Mouse (Mus musculus) liver, postnatal 0 days (tissue): ENCODE measurements around the gene Dock11. TPM values are rescaled to one million over a fixed set of nuclear protein-coding genes. Genes with fewer than 3 reads are reported as not detected.

Source experiments
- ATAC-seq: fragments of 200-750 bp; cut with Nextera tagmentation; 2 replicates; pipeline ENCODE4 v1.8.0; 2017; ENCODE audit warnings: mild to moderate bottlenecking, moderate library complexity
- DNase-seq: peaks from one replicate; pipeline ENCODE4 v3.0.0-alpha.2; 2016
- H3K27ac ChIP-seq: fragments of 300-500 bp; sonication (generic); 2 replicates; pipeline ENCODE4 v1.5.1; 2014; ENCODE audit warnings: antibody characterized with exemption, moderate library complexity, mild to moderate bottlenecking, low read depth
- H3K27me3 ChIP-seq: fragments of 300-500 bp; sonication (generic); 2 replicates; pipeline ENCODE4 v1.6.1; 2014; ENCODE audit warnings: low read length, control low read depth, mixed read lengths; ENCODE audit not compliant: insufficient read depth
- H3K36me3 ChIP-seq: fragments of 300-500 bp; sonication (generic); replicated peaks from 2 replicates; pipeline ENCODE4 v1.6.1; 2014; ENCODE audit warnings: mild to moderate bottlenecking, control low read depth, low read length, moderate library complexity, mixed read lengths; ENCODE audit not compliant: insufficient read depth
- H3K4me1 ChIP-seq: fragments of 300-500 bp; sonication (generic); 2 replicates; pipeline ENCODE4 v1.6.1; 2014; ENCODE audit warnings: antibody characterized with exemption, mild to moderate bottlenecking, control low read depth; ENCODE audit not compliant: insufficient read depth
- H3K4me2 ChIP-seq: fragments of 300-500 bp; sonication (generic); 2 replicates; pipeline ENCODE4 v1.6.1; 2014; ENCODE audit warnings: low read depth, mild to moderate bottlenecking, low read length, moderate library complexity, mixed read lengths
- H3K4me3 ChIP-seq: fragments of 300-500 bp; sonication (generic); 2 replicates; pipeline ENCODE4 v1.5.1; 2014; ENCODE audit warnings: low read depth, low read length
- H3K9ac ChIP-seq: fragments of 300-500 bp; sonication (generic); replicated peaks from 2 replicates; pipeline ENCODE4 v1.6.1; 2014; ENCODE audit warnings: mild to moderate bottlenecking, moderate library complexity
- H3K9me3 ChIP-seq: fragments of 300-500 bp; sonication (generic); 2 replicates; pipeline ENCODE4 v1.6.1; 2016; ENCODE audit warnings: mild to moderate bottlenecking, control low read depth, low read length, mixed read lengths
- CTCF ChIP-seq: sonication (generic); IDR thresholded peaks from 2 replicates; pipeline ENCODE4 v1.5.1; 2016; ENCODE audit warnings: antibody characterized with exemption, low read depth
- EP300 ChIP-seq: IDR thresholded peaks from 2 replicates; pipeline ENCODE4 v1.6.1; 2016; ENCODE audit warnings: antibody characterized with exemption, low read depth, mild to moderate bottlenecking
- WGBS: fragments of 180-500 bp; shearing (Covaris S2); extraction: QIAGEN DNeasy Blood & Tissue Kit; methylation state at CpG from one replicate; pipeline ENCODE4 v1.1.7; 2014; ENCODE audit not compliant: insufficient replicate concordance; 5-methylcytosine and 5-hydroxymethylcytosine counted together
- polyA plus RNA-seq: library from polyadenylated mRNA; unstranded; fragments of >200 nt; fragmentation: Nextera tagmentation; extraction: Ambion mirVana; gene quantifications from 2 replicates; pipeline ENCODE4 v1.2.1, GENCODE M21; 2015

Gene Dock11
- polyA plus RNA-seq, 1 experiment from 2014 or later, result 1.7 TPM

- Histone ChIP-seq H3K4me3 (no peak overlapping the region), H3K9ac (no peak overlapping the region), H3K27me3 (no peaks in the 10 kb centered on the region), H3K27ac (no peak overlapping the region), H3K4me1 (no peaks in the 10 kb centered on the region), H3K36me3 (no peaks in the 10 kb centered on the region), H3K9me3 (no peaks in the 10 kb centered on the region), H3K4me2 (no peak overlapping the region)
- TF ChIP-seq CTCF (no peak), EP300 (no peak)
- DNase-seq (no peak), ATAC-seq (no peak)
- WGBS, result 73% methylated on average over 1 of the region's 1 CpGs
Measured at GRCm38 (mm10) chrX:35969276-35969675, 80.6 kb downstream of the Dock11 start.

- no peak overlapping the region for H3K4me3 ChIP-seq
- H3K4me2 ChIP-seq, result no peak overlapping the region
- TF ChIP-seq EP300 (no peak), CTCF (no peak)
- no peaks in the 10 kb centered on the region for H3K27me3 ChIP-seq
- WGBS, result 50% methylated on average over 5 of the region's 5 CpGs
- H3K4me1 ChIP-seq, result no peaks in the 10 kb centered on the region
- DNase-seq (no peak), ATAC-seq (no peak)
- H3K9me3 ChIP-seq, result no peaks in the 10 kb centered on the region
- no peak overlapping the region for H3K27ac ChIP-seq
- no peak overlapping the region for H3K9ac ChIP-seq
- H3K36me3 ChIP-seq, result no peaks in the 10 kb centered on the region
Measured at GRCm38 (mm10) chrX:35976657-35977056, 88.0 kb downstream of the Dock11 start.

- no peak overlapping the region for H3K4me2 ChIP-seq
- no peaks in the 10 kb centered on the region for H3K27me3 ChIP-seq
- no peak overlapping the region for H3K9ac ChIP-seq
- ATAC-seq (no peak), DNase-seq (no peak)
- H3K4me3 ChIP-seq, result no peak overlapping the region
- no peaks in the 10 kb centered on the region for H3K36me3 ChIP-seq
- TF ChIP-seq EP300 (no peak), CTCF (no peak)
- no peaks in the 10 kb centered on the region for H3K9me3 ChIP-seq
- WGBS, result 76% methylated on average over 1 of the region's 1 CpGs
- no peaks in the 10 kb centered on the region for H3K4me1 ChIP-seq
- no peak overlapping the region for H3K27ac ChIP-seq
Measured at GRCm38 (mm10) chrX:35987981-35988380, 99.3 kb downstream of the Dock11 start.

- no peak for TF ChIP-seq CTCF
- TF ChIP-seq EP300, result no peak
- no peak for ATAC-seq
- no peak overlapping the region for H3K4me2 ChIP-seq
Measured at GRCm38 (mm10) chrX:35990508-35991095, 102.0 kb downstream of the Dock11 start.

DNA sequence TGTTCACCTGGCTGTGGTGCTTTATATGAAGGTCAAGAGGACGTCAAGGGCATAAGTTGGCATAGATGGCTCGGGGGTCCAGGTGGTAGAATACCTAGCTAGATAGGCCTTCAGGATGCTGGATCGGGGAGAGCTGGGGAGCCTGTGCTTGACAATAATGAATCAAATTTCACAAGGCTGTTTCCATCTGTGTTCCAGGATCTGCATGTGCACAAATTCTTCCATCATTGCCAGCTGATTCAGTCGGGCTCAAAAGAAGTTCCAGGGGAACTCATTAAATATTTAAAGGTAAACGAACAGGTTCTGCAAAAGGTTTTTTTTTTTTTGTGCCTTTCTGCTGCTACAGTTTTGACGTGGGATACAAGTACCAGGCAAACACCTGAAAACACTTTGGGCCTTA lies 105.6 kb downstream of the Dock11 start:
- no peak overlapping the region for H3K4me2 ChIP-seq
- DNase-seq (no peak), ATAC-seq (no peak)
- H3K27ac ChIP-seq, result no peak overlapping the region
- no peak for TF ChIP-seq CTCF
- TF ChIP-seq EP300, result no peak
- H3K9ac ChIP-seq, result no peak overlapping the region
- no peak overlapping the region for H3K4me3 ChIP-seq
- H3K36me3 ChIP-seq, result no peaks in the 10 kb centered on the region
- H3K9me3 ChIP-seq, result no peaks in the 10 kb centered on the region
- H3K27me3 ChIP-seq, result no peaks in the 10 kb centered on the region
- WGBS, result 69% methylated on average over 6 of the region's 6 CpGs
- H3K4me1 ChIP-seq, result no peaks in the 10 kb centered on the region

More at GRCm38 (mm10) chrX:35990508-35991095, 102.0 kb downstream of the Dock11 start:
- no peak for DNase-seq
- Histone ChIP-seq H3K9me3 (no peaks in the 10 kb centered on the region), H3K36me3 (no peaks in the 10 kb centered on the region), H3K4me3 (no peak overlapping the region), H3K4me1 (no peaks in the 10 kb centered on the region), H3K27me3 (no peaks in the 10 kb centered on the region), H3K27ac (no peak overlapping the region), H3K9ac (no peak overlapping the region)
- 74% methylated on average over 5 of the region's 5 CpGs for WGBS

DNA sequence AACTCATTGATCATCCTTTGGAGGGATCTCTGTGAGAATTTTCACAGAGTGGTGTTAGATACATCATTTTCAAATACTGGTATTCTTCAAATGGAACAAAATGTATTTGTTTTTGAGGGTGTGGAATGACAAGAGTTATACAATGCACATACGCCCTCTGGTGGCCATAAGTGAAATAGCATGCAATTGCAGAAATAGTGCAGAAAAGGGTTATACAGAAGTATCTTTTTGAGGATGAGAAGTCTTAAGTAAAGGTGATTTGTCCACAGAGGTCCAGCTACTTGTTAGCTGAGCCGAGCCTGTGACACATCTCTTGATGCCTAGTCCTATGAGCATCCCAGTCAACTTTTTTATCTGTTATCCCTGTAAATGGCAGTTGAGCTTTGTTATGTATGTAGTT lies 108.4 kb downstream of the Dock11 start:
- 7% methylated on average over 2 of the region's 2 CpGs for WGBS
- H3K27ac ChIP-seq, result no peak overlapping the region
- H3K36me3 ChIP-seq, result no peaks in the 10 kb centered on the region
- H3K9me3 ChIP-seq, result no peaks in the 10 kb centered on the region
- TF ChIP-seq CTCF (peak; percentile 82), EP300 (no peak)
- DNase-seq, result peak; percentile 11
- H3K4me1 ChIP-seq, result no peaks in the 10 kb centered on the region
- H3K27me3 ChIP-seq, result no peaks in the 10 kb centered on the region
- no peak overlapping the region for H3K4me2 ChIP-seq
- H3K4me3 ChIP-seq, result no peak overlapping the region
- ATAC-seq, result no peak
- H3K9ac ChIP-seq, result no peak overlapping the region
